Mouse (Mus musculus): ENCODE measurements around the gene Rgl1.

Rgl1 gene

GRCm38 (mm10) chr1:152591746-152592498 lies 174.2 kb downstream of the Rgl1 start:
- DNase-seq (ENCODE audit: extremely low spot score, low read depth, low spot score), result no peak

- no peak for DNase-seq (ENCODE audit: extremely low spot score, low read depth, low spot score)
Observed at GRCm38 (mm10) chr1:152590321-152590720, 175.8 kb downstream of the Rgl1 start.

- no peak for DNase-seq (ENCODE audit: extremely low spot score, low read depth, low spot score)
Observed at GRCm38 (mm10) chr1:152589331-152589935, 176.7 kb downstream of the Rgl1 start.

- no peak for DNase-seq (ENCODE audit: extremely low spot score, low read depth, low spot score)
Observed at GRCm38 (mm10) chr1:152587431-152587830, 178.7 kb downstream of the Rgl1 start.

- DNase-seq (ENCODE audit: extremely low spot score, low read depth, low spot score), result no peak
Observed at GRCm38 (mm10) chr1:152585385-152585984, 180.7 kb downstream of the Rgl1 start.

GRCm38 (mm10) chr1:152584933-152585332 lies 181.2 kb downstream of the Rgl1 start:
- DNase-seq (ENCODE audit: extremely low spot score, low read depth, low spot score), result no peak

- DNase-seq (ENCODE audit: extremely low spot score, low read depth, low spot score), result no peak
Observed at GRCm38 (mm10) chr1:152581127-152581905, 184.8 kb downstream of the Rgl1 start.

GRCm38 (mm10) chr1:152578944-152579343 lies 187.2 kb downstream of the Rgl1 start:
- DNase-seq (ENCODE audit: extremely low spot score, low read depth, low spot score), result no peak

GRCm38 (mm10) chr1:152578108-152578721 lies 187.9 kb downstream of the Rgl1 start:
- DNase-seq (ENCODE audit: extremely low spot score, low read depth, low spot score), result no peak

GRCm38 (mm10) chr1:152576614-152577144 lies 189.5 kb downstream of the Rgl1 start:
- no peak for DNase-seq (ENCODE audit: extremely low spot score, low read depth, low spot score)

GRCm38 (mm10) chr1:152575096-152575495 lies 191.1 kb downstream of the Rgl1 start:
- no peak for DNase-seq (ENCODE audit: extremely low spot score, low read depth, low spot score)

GRCm38 (mm10) chr1:152573470-152574059 lies 192.6 kb downstream of the Rgl1 start:
- no peak for DNase-seq (ENCODE audit: extremely low spot score, low read depth, low spot score)

- no peak for DNase-seq (ENCODE audit: extremely low spot score, low read depth, low spot score)
Observed at GRCm38 (mm10) chr1:152572755-152573469, 193.2 kb downstream of the Rgl1 start.

- no peak for DNase-seq (ENCODE audit: extremely low spot score, low read depth, low spot score)
Observed at GRCm38 (mm10) chr1:152571340-152571739, 194.8 kb downstream of the Rgl1 start.

- no peak for DNase-seq (ENCODE audit: extremely low spot score, low read depth, low spot score)
Observed at GRCm38 (mm10) chr1:152570681-152571080, 195.5 kb downstream of the Rgl1 start.

GRCm38 (mm10) chr1:152563282-152563681 lies 202.9 kb downstream of the Rgl1 start:
- no peak for DNase-seq (ENCODE audit: extremely low spot score, low read depth, low spot score)

- no peak for DNase-seq (ENCODE audit: extremely low spot score, low read depth, low spot score)
Observed at GRCm38 (mm10) chr1:152562877-152563276, 203.3 kb downstream of the Rgl1 start.

GRCm38 (mm10) chr1:152560477-152560876 lies 205.7 kb downstream of the Rgl1 start:
- no peak for DNase-seq (ENCODE audit: extremely low spot score, low read depth, low spot score)

GRCm38 (mm10) chr1:152556576-152557281 lies 209.4 kb downstream of the Rgl1 start:
- DNase-seq (ENCODE audit: extremely low spot score, low read depth, low spot score), result no peak
